Mouse (Mus musculus) midbrain, postnatal 0 days (tissue): ENCODE data around the gene Krtap4-2. TPM values are rescaled to one million over a fixed set of nuclear protein-coding genes. Genes with fewer than 3 reads are reported as not detected.
"Not testable (repeated sequence)": the region's sequence is repeated elsewhere in the genome, so short reads cannot be mapped to it uniquely, and the experiment has no call there.

Experiments used
- ATAC-seq: fragments of 200-750 bp; cut with Nextera tagmentation; 2 replicates; pipeline ENCODE4 v1.8.0; 2017; ENCODE audit warnings: moderate number of reproducible peaks, mild to moderate bottlenecking, moderate TSS enrichment, moderate library complexity; ENCODE audit not compliant: low FRiP score
- DNase-seq: peaks from one replicate; pipeline ENCODE4 v3.0.0-alpha.2; 2015; ENCODE audit warnings: low spot score
- H3K27ac ChIP-seq: fragments of 300-500 bp; sonication (generic); 2 replicates; pipeline ENCODE4 v1.5.1; 2014; ENCODE audit warnings: low read depth, mild to moderate bottlenecking, low read length, mixed read lengths
- H3K27me3 ChIP-seq: fragments of 300-500 bp; sonication (generic); 2 replicates; pipeline ENCODE4 v1.6.1; 2014; ENCODE audit warnings: low read length, control low read depth, mixed read lengths; ENCODE audit not compliant: insufficient read depth
- H3K36me3 ChIP-seq: fragments of 300-500 bp; sonication (generic); 2 replicates; pipeline ENCODE4 v1.6.1; 2014; ENCODE audit warnings: low read length, control low read depth, mixed read lengths; ENCODE audit not compliant: insufficient read depth
- H3K4me1 ChIP-seq: fragments of 300-500 bp; sonication (generic); 2 replicates; pipeline ENCODE4 v1.6.1; 2014; ENCODE audit warnings: mild to moderate bottlenecking, control low read depth, antibody characterized with exemption, low read length, mixed read lengths; ENCODE audit not compliant: insufficient read depth
- H3K4me2 ChIP-seq: fragments of 300-500 bp; sonication (generic); 2 replicates; pipeline ENCODE4 v1.6.1; 2014; ENCODE audit warnings: low read depth, mild to moderate bottlenecking, low read length, mixed read lengths; ENCODE audit not compliant: poor library complexity, severe bottlenecking
- H3K4me3 ChIP-seq: fragments of 300-500 bp; sonication (generic); 2 replicates; pipeline ENCODE4 v1.5.1; 2014; ENCODE audit warnings: low read depth, mild to moderate bottlenecking, low read length, moderate library complexity
- H3K9ac ChIP-seq: fragments of 300-500 bp; sonication (generic); replicated peaks from 2 replicates; pipeline ENCODE4 v1.6.1; 2014; ENCODE audit warnings: mild to moderate bottlenecking, low read length, moderate library complexity, mixed read lengths; ENCODE audit not compliant: poor library complexity, severe bottlenecking
- H3K9me3 ChIP-seq: fragments of 300-500 bp; sonication (generic); 2 replicates; pipeline ENCODE4 v1.6.1; 2016; ENCODE audit warnings: low read length, control low read depth
- CTCF ChIP-seq: IDR thresholded peaks from 2 replicates; pipeline ENCODE4 v1.5.1; 2016; ENCODE audit warnings: antibody characterized with exemption, mild to moderate bottlenecking
- WGBS: fragments of 180-500 bp; shearing (Covaris S2); extraction: QIAGEN DNeasy Blood & Tissue Kit; methylation state at CpG from one replicate; pipeline ENCODE4 v1.1.7; 2014; 5-methylcytosine and 5-hydroxymethylcytosine counted together
- polyA plus RNA-seq: library from polyadenylated mRNA; unstranded; fragments of >200 nt; fragmentation: Nextera tagmentation; extraction: Ambion mirVana; gene quantifications from 2 replicates; pipeline ENCODE4 v1.2.1, GENCODE M21; 2015
- total RNA-seq: library from RNA; depleted of rRNA; stranded (reverse); fragments of >200 nt; gene quantifications from 2 replicates; pipeline ENCODE4 v1.2.3, GENCODE M21; 2014

Krtap4-2 gene
- total and polyA plus RNA-seq, 2 experiments from 2014 or later = not detected

GRCm38 (mm10) chr11:99657051-99657450, 22.2 kb upstream of the Krtap4-2 start:
- 48% methylated on average over 5 of the region's 5 CpGs for WGBS
- Histone ChIP-seq H3K27me3 (no peaks in the 10 kb centered on the region), H3K4me2 (no peak overlapping the region), H3K9me3 (no peaks in the 10 kb centered on the region), H3K9ac (no peak overlapping the region), H3K4me3 (no peak overlapping the region), H3K27ac (no peak overlapping the region), H3K4me1 (no peaks in the 10 kb centered on the region), H3K36me3 (no peaks in the 10 kb centered on the region)
- no peak for TF ChIP-seq CTCF
- no peak for DNase-seq
- ATAC-seq = no peak

GRCm38 (mm10) chr11:99650136-99650535, 15.3 kb upstream of the Krtap4-2 start, which contains the start of gene Gm11555:
Gene Gm11555 (minus strand): TSS chr11:99650236.
- Histone ChIP-seq H3K27ac (no peak within 1 kb of the TSS), H3K9ac (no peak within 1 kb of the TSS), H3K9me3 (no peaks in the 10 kb centered on the region), H3K27me3 (no peaks in the 10 kb centered on the region), H3K4me1 (no peaks in the 10 kb centered on the region), H3K36me3 (no peaks in the 10 kb centered on the region), H3K4me2 (no peak within 1 kb of the TSS), H3K4me3 (no peak within 1 kb of the TSS)
- WGBS = 88% methylated on average over 2 of the region's 2 CpGs
- DNase-seq (no peak), ATAC-seq (no peak)
- no peak for TF ChIP-seq CTCF

- no peaks in the 10 kb centered on the region for H3K27me3 ChIP-seq
- no peak overlapping the region for H3K27ac ChIP-seq
- H3K36me3 ChIP-seq = no peaks in the 10 kb centered on the region
- 91% methylated on average over 15 of the region's 15 CpGs for WGBS
- no peak overlapping the region for H3K9ac ChIP-seq
- no peak for TF ChIP-seq CTCF
- H3K4me2 ChIP-seq = no peak overlapping the region
- ATAC-seq = no peak
- DNase-seq = no peak
- no peaks in the 10 kb centered on the region for H3K9me3 ChIP-seq
- H3K4me1 ChIP-seq = no peaks in the 10 kb centered on the region
- H3K4me3 ChIP-seq = no peak overlapping the region
Measured at GRCm38 (mm10) chr11:99646444-99646843, 11.6 kb upstream of the Krtap4-2 start.

GRCm38 (mm10) chr11:99644351-99644750, 9.5 kb upstream of the Krtap4-2 start:
- 74% methylated on average over 3 of the region's 3 CpGs for WGBS
- Histone ChIP-seq H3K27ac (no peak overlapping the region), H3K4me2 (no peak overlapping the region), H3K9me3 (no peaks in the 10 kb centered on the region), H3K4me3 (no peak overlapping the region), H3K27me3 (no peaks in the 10 kb centered on the region), H3K9ac (no peak overlapping the region), H3K36me3 (no peaks in the 10 kb centered on the region), H3K4me1 (no peaks in the 10 kb centered on the region)
- no peak for ATAC-seq
- DNase-seq = peak; percentile 31
- no peak for TF ChIP-seq CTCF

- not testable (repeated sequence) for ATAC-seq, H3K27ac ChIP-seq, H3K4me2 ChIP-seq, DNase-seq, H3K27me3 ChIP-seq, H3K9ac ChIP-seq, H3K9me3 ChIP-seq, H3K36me3 ChIP-seq, H3K4me1 ChIP-seq, H3K4me3 ChIP-seq
- WGBS = 85% methylated on average over 9 of the region's 9 CpGs
Measured at GRCm38 (mm10) chr11:99643635-99644139, 8.8 kb upstream of the Krtap4-2 start, which contains the start of gene Krtap4-7. Gene Krtap4-7 (minus strand): TSS chr11:99644089.

GRCm38 (mm10) chr11:99640926-99641325, 6.0 kb upstream of the Krtap4-2 start:
- Histone ChIP-seq H3K27me3 (no peaks in the 10 kb centered on the region), H3K27ac (no peak overlapping the region), H3K4me1 (no peaks in the 10 kb centered on the region), H3K9ac (no peak overlapping the region), H3K36me3 (no peaks in the 10 kb centered on the region), H3K4me2 (no peak overlapping the region), H3K9me3 (no peaks in the 10 kb centered on the region), H3K4me3 (no peak overlapping the region)
- 41% methylated on average over 1 of the region's 1 CpGs for WGBS
- DNase-seq (no peak), ATAC-seq (no peak)
- no peak for TF ChIP-seq CTCF
